Mouse (Mus musculus) erythroblast, embryonic 14.5 days (primary cell): ENCODE results near the gene Gnl3l.

Experiments used
- GATA1 ChIP-seq: IDR thresholded peaks from 2 replicates; pipeline ENCODE4 v1.6.1; 2012; ENCODE audit warnings: low read length, inconsistent platforms, mixed read lengths
- TAL1 ChIP-seq: IDR thresholded peaks from 3 replicates; pipeline ENCODE4 v1.6.1; 2012; ENCODE audit warnings: low read length, inconsistent platforms, mixed read lengths

- TF ChIP-seq GATA1 (no peak), TAL1 (no peak)
Observed at GRCm38 (mm10) chrX:151055559-151055958, 38.4 kb upstream of the Gnl3l start.
